Mouse (Mus musculus) embryonic stem cell, embryonic (primary cell): ENCODE measurements around the gene Sprtn.

Source experiments
- CTCF ChIA-PET, 4 experiments: fragments of 300-600 bp in 2 of 4; fragments of 350-600 bp in 2 of 4; sonication (Branson Sonifier 250); formaldehyde crosslinking; loops; one replicate each; lab custom pipeline; 2022; ENCODE audit warnings: inconsistent platforms in 2 of 4; lab: Charles Lee
- POLR2A ChIA-PET, 4 experiments: fragments of 300-600 bp in 2 of 4; fragments of 350-600 bp in 2 of 4; sonication (Branson Sonifier 250); formaldehyde crosslinking; loops; one replicate each; lab custom pipeline; 2022; ENCODE audit warnings: antibody characterized with exemption in 4 of 4, inconsistent platforms in 1 of 4; lab: Charles Lee

Gene Sprtn

GRCm38 (mm10) chr8:124950069-124950456, 52.4 kb downstream of the Sprtn start:
- POLR2A ChIA-PET: interaction anchor here in 3 of 4 experiments (0.8 to 1.8 kb wide), 14 partner anchors 8 to 419 kb away, joined by 3 to 7 read pairs (median 4); no protein-coding TSS in a partner anchor

GRCm38 (mm10) chr8:124950865-124951264, 53.2 kb downstream of the Sprtn start:
- ChIA-PET POLR2A (interaction anchor here in 2 of 4 experiments (0.6 to 1.8 kb wide), 9 partner anchors 8 to 765 kb away, joined by 3 to 7 read pairs (median 5); no protein-coding TSS in a partner anchor), CTCF (interaction anchor here (0.6 to 2.1 kb wide), 5 partner anchors 20 to 432 kb away, joined by 3 to 10 read pairs (median 7); no protein-coding TSS in a partner anchor)

More at GRCm38 (mm10) chr8:124950069-124950456, 52.4 kb downstream of the Sprtn start:
- CTCF ChIA-PET: interaction anchor here in 2 of 4 experiments (1.0 to 2.1 kb wide), 3 partner anchors 20 to 156 kb away, joined by 4 to 7 read pairs (median 7); no protein-coding TSS in a partner anchor

GRCm38 (mm10) chr8:124953188-124953587, 55.5 kb downstream of the Sprtn start:
- POLR2A ChIA-PET: interaction anchor here in 1 of 4 experiments (1.6 kb wide), 1 partner anchor 11 kb away, joined by 3 read pairs; no protein-coding TSS in a partner anchor
- CTCF ChIA-PET: no interaction called here

GRCm38 (mm10) chr8:124954572-124955082, 56.9 kb downstream of the Sprtn start:
- ChIA-PET CTCF (interaction anchor here in 3 of 4 experiments (0.6 to 1.2 kb wide), 3 partner anchors 9 to 378 kb away, joined by 3 to 9 read pairs (median 6); no protein-coding TSS in a partner anchor), POLR2A (interaction anchor here in 1 of 4 experiments (0.6 to 0.9 kb wide), 2 partner anchors 26 to 131 kb away, joined by 3 to 4 read pairs; no protein-coding TSS in a partner anchor)
